Mouse (Mus musculus): ENCODE results near the gene Kazn.

Kazn gene

GRCm38 (mm10) chr4:142098303-142098702, 140.9 kb downstream of the Kazn start:
- peak; percentile 83 to 89 for DNase-seq

DNA sequence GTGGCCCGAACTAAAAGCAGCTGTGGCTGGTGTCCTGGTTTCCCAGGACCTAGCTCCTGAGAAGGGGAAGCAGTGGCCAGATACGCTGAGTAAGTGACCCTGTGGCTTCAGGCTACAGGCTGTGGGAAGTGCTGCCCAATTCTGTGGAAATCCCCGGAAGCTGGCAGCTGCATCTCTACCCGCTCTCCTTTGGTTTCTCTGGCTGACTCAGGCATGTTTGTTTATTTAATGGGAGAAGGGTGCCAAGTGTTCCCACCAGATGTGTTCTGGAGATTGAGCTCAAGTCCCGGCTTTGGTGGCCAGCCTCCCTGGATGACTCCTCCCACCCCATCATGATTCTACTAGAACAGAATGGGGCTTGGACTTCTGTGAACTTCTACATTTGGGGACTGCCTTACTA, 141.3 kb downstream of the Kazn start:
- no peak for DNase-seq

GRCm38 (mm10) chr4:142095513-142096241, 143.5 kb downstream of the Kazn start:
- peak; percentile 67 to 69 for DNase-seq

DNA sequence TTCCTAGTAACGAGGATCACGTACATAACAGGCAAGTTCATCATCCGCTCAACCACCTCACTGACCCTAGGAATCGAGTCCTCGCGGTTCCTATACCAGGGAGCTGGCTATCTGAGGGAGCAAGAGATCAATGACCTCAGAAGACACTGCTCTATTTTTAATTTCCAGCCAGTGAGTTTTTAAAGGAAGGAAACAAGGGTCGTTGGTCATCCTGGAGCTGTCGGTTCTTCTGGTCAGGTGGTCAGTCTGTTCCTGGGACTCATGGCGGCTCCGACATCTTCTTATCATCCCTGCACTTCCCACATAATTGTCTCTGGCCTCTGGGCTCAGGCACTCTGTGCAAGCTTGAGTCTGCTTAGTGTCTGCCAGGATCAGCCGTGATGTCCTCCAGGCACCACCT, 144.8 kb downstream of the Kazn start:
- DNase-seq, result no peak

DNA sequence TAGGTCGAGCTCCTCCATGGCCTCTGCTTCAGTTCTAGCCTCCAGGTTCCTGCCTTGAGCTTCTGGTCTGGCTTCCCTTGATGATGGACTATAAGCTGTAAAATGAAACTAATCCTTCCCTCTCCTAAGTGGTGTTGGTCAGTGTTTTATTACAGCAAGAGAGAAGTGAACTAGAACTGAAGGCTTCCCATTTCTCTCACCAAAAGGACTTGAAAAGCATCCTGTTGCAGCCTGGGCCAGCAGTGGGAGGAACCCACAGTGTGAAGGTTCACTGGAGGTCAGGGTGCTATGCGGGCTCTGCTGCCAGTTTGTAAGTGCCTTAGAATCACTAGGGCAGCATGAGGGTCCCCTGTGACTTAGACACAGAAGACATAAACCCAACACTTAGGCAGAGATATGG, 148.1 kb downstream of the Kazn start:
- DNase-seq, result no peak

- peak; percentile 49 to 50 for DNase-seq
Observed at GRCm38 (mm10) chr4:142089966-142090365, 149.2 kb downstream of the Kazn start.

GRCm38 (mm10) chr4:142088836-142089235, 150.4 kb downstream of the Kazn start:
- no peak for DNase-seq

GRCm38 (mm10) chr4:142088409-142088808, 150.8 kb downstream of the Kazn start:
- peak; percentile 62 to 70 for DNase-seq

GRCm38 (mm10) chr4:142084936-142085563, 154.2 kb downstream of the Kazn start:
- DNase-seq, result peak in 1 of 2 experiments; percentile 20

DNA sequence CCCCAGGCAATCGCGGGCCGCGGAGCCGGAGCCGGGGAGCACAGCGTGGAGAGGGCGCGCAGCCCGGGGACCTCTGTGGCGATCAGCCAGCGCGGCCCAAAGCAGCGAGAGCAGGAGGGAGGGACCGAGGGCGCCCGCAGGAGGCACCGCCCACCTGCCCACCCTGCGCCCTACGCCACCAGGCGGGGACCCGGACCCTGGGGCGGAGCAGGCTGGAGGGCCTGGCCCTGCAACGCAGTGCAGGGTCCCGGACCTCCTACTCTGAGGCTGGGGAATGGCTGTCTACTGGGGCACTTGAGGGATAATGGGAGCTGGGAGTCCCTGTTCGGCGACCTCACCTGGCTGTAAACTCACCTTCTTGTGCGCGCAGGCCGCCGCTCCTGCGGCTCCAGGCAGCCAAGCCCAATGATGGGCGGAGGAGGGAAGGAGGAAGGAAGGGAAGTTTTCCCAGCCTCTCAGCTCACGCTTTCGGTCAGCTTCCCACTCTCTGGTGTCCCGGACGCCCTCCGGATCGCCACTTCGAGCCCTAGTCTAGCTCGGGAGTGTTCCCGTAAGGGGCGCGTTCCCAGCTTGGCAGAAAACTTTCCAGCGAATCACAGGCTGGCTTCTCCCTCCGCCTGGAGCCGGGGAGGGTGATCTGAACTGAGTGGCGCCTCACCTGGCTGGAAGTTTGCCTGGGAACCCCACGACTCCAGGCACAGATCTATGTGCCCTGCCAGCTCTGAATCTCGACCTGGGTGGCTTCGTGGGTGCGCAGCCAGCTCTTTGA, 154.9 kb downstream of the Kazn start, which contains the start of gene Tmem51:
Gene Tmem51 (minus strand): TSS at position 174 of the 769 bp plus-strand sequence.
- DNase-seq, result peak; percentile 66 to 78

DNA sequence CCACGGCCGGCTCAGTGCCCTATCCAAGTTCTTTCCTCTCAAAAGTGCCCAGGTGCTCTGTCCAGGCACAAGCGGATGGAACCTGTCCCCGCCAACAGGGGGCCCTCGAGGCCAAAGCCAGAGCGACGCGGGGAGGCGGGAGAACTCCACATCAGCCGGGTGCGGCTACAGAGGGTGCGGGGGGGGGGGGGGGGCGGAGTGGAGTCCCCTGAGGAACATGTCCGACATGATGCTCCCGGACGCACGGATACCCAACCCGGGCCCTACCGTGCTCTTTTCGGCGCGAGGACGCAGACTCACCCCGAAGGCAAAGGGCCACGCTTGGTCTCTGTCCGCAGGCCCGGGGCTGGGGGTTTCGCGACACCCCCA, 155.5 kb downstream of the Kazn start:
- DNase-seq, result peak; percentile 87 to 88

- no peak for DNase-seq
Observed at GRCm38 (mm10) chr4:142083193-142083592, 156.0 kb downstream of the Kazn start.

DNA sequence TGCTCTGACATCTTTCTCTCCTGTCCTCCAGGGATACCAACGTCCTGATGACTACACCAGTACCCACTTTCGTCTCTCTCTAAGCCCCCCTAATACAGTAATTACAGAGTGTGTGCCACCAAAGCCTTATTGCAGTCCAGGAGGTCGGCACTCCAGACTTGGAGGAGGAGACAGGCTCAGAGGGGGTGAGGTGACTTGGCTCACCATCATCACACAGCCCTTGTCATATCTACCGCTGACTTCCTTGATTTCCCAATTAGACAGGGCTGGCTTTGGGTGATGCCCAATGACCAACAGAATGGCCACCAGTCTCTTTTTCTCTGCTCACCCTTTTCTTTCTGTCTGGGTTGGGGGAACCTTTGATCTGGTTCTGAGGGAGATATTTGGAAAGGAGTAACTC, 156.5 kb downstream of the Kazn start:
- no peak for DNase-seq

GRCm38 (mm10) chr4:142081631-142082283, 157.4 kb downstream of the Kazn start:
- DNase-seq, result peak in 1 of 2 experiments; percentile 67

- peak; percentile 82 to 84 for DNase-seq
Observed at GRCm38 (mm10) chr4:142080901-142081630, 158.1 kb downstream of the Kazn start.

- DNase-seq, result no peak
Observed at GRCm38 (mm10) chr4:142080487-142080767, 158.8 kb downstream of the Kazn start.

GRCm38 (mm10) chr4:142079629-142080486, 159.3 kb downstream of the Kazn start:
- DNase-seq, result peak in 1 of 2 experiments; percentile 28

DNA sequence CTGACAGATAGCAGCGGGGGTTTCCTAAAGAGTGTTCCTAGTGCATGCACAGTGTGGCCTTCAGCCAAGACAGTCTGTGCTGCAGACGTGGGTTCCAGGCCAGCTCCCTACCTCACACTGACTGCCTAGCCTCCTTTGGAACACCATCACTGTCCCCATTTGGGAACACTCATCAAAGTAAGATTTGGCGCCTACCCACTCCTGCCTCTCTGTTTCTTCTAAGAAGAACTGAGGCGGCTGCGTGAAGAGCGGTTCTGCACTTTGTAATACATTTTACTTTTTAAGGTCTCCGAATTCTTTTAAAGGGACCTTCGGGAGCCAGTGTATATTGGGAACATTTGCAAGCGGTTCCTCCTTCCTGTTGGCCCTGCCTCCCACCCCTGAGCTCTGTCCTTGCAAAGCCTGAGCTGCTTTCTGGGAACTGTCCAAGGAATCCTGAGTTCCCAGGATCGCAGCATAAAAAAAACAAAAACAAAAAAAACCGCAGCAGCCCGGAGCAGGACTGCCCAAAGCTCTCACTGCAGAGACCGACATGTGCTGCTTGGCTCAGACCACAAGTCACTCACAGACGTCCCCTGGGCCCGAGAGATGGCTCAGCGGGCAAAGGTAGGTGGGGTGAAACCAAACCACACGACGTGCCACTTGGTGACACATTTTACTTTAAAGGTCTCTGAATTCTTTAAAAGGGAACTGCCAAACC, 161.5 kb downstream of the Kazn start:
- peak; percentile 64 to 66 for DNase-seq

- peak in 1 of 2 experiments; percentile 29 for DNase-seq
Observed at GRCm38 (mm10) chr4:142076883-142077282, 162.3 kb downstream of the Kazn start.

DNA sequence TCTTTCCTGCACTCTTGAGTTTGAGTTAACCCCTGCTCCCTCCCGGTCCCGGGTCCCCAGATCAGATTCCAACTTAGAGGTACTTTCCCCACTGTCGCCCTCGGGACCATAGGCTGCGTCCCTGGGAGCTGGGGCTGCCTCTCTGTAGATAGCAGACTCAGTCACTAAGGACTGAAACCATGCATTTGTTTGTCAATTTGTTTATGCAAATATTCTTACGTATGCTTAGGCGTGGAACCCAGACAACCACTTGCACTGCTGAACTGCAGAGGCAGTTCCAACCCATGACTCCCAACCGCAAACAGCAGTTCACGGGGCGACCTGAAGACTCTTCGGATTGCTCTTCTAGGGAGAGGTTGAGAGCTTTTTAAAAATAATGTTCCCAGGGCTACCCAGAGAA, 163.3 kb downstream of the Kazn start:
- DNase-seq, result no peak
